Mouse (Mus musculus) midbrain, embryonic 15.5 days (tissue): ENCODE results near the gene Tti1. TPM values are rescaled to one million over a fixed set of nuclear protein-coding genes. Genes with fewer than 3 reads are reported as not detected.

Experiments used
- ATAC-seq: fragments of 200-750 bp; cut with Nextera tagmentation; replicated peaks from 2 replicates; pipeline ENCODE4 v1.8.0; 2017; ENCODE audit warnings: moderate TSS enrichment
- H3K27ac ChIP-seq: fragments of 300-500 bp; sonication (generic); 2 replicates; pipeline ENCODE4 v1.5.1; 2015; ENCODE audit warnings: mild to moderate bottlenecking, inconsistent platforms
- H3K27me3 ChIP-seq: fragments of 300-500 bp; sonication (generic); replicated peaks from 2 replicates; pipeline ENCODE4 v1.6.1; 2015; ENCODE audit warnings: inconsistent platforms
- H3K36me3 ChIP-seq: fragments of 300-500 bp; sonication (generic); replicated peaks from 2 replicates; pipeline ENCODE4 v1.6.1; 2015; ENCODE audit warnings: inconsistent platforms
- H3K4me1 ChIP-seq: fragments of 300-500 bp; sonication (generic); 2 replicates; pipeline ENCODE4 v1.6.1; 2015; ENCODE audit warnings: inconsistent platforms
- H3K4me2 ChIP-seq: fragments of 300-500 bp; sonication (generic); 2 replicates; pipeline ENCODE4 v1.6.1; 2015; ENCODE audit warnings: inconsistent platforms, mild to moderate bottlenecking, moderate library complexity
- H3K4me3 ChIP-seq: fragments of 300-500 bp; sonication (generic); 2 replicates; pipeline ENCODE4 v1.5.1; 2015; ENCODE audit warnings: mild to moderate bottlenecking, inconsistent platforms
- H3K9ac ChIP-seq: fragments of 300-500 bp; sonication (generic); 2 replicates; pipeline ENCODE4 v1.6.1; 2015; ENCODE audit warnings: mild to moderate bottlenecking, inconsistent platforms
- H3K9me3 ChIP-seq: fragments of 300-500 bp; sonication (generic); 2 replicates; pipeline ENCODE4 v1.6.1; 2016; ENCODE audit warnings: inconsistent platforms
- WGBS: fragments of 180-500 bp; shearing (Covaris S2); methylation state at CpG from one replicate; pipeline ENCODE4 v1.1.7; 2015; ENCODE audit warnings: mixed read lengths; 5-methylcytosine and 5-hydroxymethylcytosine counted together
- polyA plus RNA-seq: library from polyadenylated mRNA; unstranded; fragments of >200 nt; fragmentation: Nextera tagmentation; extraction: Ambion mirVana; gene quantifications from 2 replicates; pipeline ENCODE4 v1.2.1, GENCODE M21; 2015

The Tti1 gene
- polyA plus RNA-seq, 1 experiment from 2014 or later, result 17.4 TPM

DNA sequence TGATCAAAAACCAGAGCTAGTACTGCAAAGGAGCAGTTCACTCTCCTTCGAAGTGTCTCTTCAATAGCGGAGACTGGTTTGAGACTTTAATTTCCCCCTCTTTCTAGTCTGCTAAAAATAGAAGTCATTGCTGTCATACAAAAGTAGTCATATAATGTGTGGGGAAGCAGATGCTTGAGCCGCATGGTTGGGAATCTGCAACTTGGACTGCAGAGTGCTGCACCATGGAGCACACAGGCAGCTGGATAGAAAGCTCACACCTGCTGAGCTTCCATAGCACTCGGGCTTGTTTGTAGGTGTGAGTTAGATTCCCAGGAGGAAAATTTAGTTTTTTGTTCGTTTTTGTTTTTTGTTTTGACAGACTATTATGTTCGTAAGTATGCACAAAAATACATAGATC is 8.2 kb upstream of the Tti1 start:
- H3K4me3 ChIP-seq, result no peak overlapping the region
- no peak overlapping the region for H3K27ac ChIP-seq
- H3K9me3 ChIP-seq, result no peaks in the 10 kb centered on the region
- H3K4me2 ChIP-seq, result no peak overlapping the region
- WGBS, result 92% methylated on average over 6 of the region's 6 CpGs
- peaks cover 6% of the 10 kb centered on the region for H3K4me1 ChIP-seq
- H3K9ac ChIP-seq, result no peak overlapping the region
- H3K36me3 ChIP-seq, result peaks cover 10% of the 10 kb centered on the region; the same call in 1 of the 2 replicates
- H3K27me3 ChIP-seq, result no peaks in the 10 kb centered on the region
- ATAC-seq, result no peak

DNA sequence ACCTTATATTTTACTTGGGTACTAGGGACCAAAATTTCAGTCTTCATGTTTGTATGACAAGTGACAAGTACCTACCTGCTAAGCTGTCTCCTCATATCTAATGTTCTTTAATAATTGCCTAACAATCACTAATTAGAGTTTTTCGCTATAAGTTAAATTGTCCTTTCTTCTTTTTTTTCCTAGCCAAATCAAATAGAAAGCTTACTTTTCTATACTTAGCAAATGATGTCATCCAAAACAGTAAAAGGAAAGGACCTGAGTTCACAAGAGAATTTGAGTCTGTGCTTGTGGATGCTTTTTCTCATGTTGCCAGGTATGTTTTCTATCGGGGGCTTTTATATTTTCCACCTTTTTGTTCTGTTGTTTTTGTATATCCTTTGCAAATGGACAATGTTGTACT is 7.6 kb upstream of the Tti1 start:
- no peak overlapping the region for H3K27ac ChIP-seq
- 92% methylated on average over 2 of the region's 2 CpGs for WGBS
- H3K9me3 ChIP-seq, result no peaks in the 10 kb centered on the region
- no peaks in the 10 kb centered on the region for H3K27me3 ChIP-seq
- peaks cover 7% of the 10 kb centered on the region; the same call in 1 of the 2 replicates for H3K36me3 ChIP-seq
- no peak overlapping the region for H3K4me2 ChIP-seq
- peaks cover 12% of the 10 kb centered on the region for H3K4me1 ChIP-seq
- no peak for ATAC-seq
- H3K4me3 ChIP-seq, result no peak overlapping the region
- H3K9ac ChIP-seq, result no peak overlapping the region

DNA sequence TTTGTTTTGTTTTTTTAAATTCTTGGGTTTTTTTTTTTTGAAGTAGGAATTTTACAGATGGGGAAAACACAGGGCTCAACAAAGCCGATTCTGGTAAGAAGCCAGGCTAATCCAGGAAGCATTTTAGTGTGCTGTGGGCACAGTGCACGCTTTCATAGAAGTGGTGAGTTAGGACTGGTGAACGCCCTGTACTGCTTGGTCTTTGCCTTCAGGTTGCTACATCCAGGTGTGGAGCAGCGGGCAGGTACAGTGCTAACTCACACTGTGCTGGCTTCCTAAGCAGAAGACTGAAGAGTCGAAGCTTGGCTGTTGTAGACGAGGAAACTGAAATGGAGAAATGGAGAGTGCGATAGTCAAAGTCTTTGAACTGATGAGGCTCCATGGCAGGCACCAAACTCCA is 1.8 kb upstream of the Tti1 start:
- Histone ChIP-seq H3K4me3 (peak overlapping the region; percentile 97), H3K9me3 (no peaks in the 10 kb centered on the region), H3K9ac (peak overlapping the region; percentile 89; the same call in 1 of the 2 replicates), H3K4me2 (peak overlapping the region; percentile 82), H3K36me3 (no peaks in the 10 kb centered on the region), H3K4me1 (peaks cover 37% of the 10 kb centered on the region), H3K27me3 (no peaks in the 10 kb centered on the region), H3K27ac (no peak overlapping the region)
- 87% methylated on average over 7 of the region's 7 CpGs for WGBS
- ATAC-seq, result no peak

DNA sequence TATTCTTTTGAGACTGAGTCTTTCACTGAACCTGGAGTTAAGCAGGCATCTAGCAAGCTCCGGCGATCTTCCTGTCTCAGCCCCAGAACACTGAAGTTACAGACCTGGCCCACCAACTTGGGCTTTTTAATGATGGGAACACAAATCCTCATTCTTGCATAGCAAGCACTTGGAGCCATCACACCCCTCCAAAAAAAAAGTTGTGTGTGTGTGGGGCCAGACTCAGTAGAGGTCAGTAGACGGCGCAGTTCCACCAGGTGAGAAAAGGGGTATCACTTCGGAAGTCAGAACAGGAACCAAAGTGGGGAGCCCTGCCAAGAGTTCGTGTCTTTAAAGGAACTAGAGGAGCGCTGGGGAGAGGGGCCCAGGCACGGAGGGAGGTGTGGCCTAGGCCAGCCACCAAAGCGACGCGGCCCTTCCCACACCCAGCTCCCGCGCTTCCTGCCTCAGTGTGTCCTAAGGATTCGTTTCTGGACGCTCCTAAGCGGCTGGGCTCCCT is 329 bp downstream of the Tti1 start:
- ATAC-seq, result no peak

DNA sequence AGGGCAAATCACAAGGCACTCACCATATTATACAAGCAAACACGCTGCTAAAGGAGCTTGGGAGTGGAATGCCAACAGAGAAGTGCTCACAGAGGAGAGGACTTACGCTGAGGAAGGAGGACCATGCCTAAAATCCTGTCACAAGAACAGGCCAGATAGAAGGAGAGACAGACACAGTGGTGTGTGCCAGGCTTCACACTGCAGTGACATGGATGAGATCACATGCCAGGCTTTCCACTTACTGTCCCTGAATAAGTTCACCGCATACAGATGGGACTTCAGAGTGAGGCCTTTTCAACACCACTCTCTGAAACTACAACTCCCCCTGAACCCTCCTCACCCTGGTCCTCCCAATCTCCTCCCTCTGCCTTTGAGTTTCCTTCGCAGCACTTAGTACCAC is 10.9 kb downstream of the Tti1 start:
- H3K9ac ChIP-seq, result no peak overlapping the region
- no peak overlapping the region for H3K27ac ChIP-seq
- 89% methylated on average over 4 of the region's 4 CpGs for WGBS
- H3K27me3 ChIP-seq, result no peaks in the 10 kb centered on the region
- H3K9me3 ChIP-seq, result no peaks in the 10 kb centered on the region
- no peak for ATAC-seq
- no peak overlapping the region for H3K4me2 ChIP-seq
- H3K4me1 ChIP-seq, result no peaks in the 10 kb centered on the region
- H3K4me3 ChIP-seq, result no peak overlapping the region
- no peaks in the 10 kb centered on the region for H3K36me3 ChIP-seq

More for the DNA sequence above, 329 bp downstream of the Tti1 start:
- Histone ChIP-seq H3K4me1 (peaks cover 37% of the 10 kb centered on the region), H3K27me3 (no peaks in the 10 kb centered on the region), H3K9me3 (no peaks in the 10 kb centered on the region), H3K9ac (peak overlapping the region; percentile 89), H3K4me2 (peak overlapping the region; percentile 82), H3K36me3 (no peaks in the 10 kb centered on the region), H3K4me3 (peak overlapping the region; percentile 97), H3K27ac (peak overlapping the region; percentile 83)
- WGBS, result 1% methylated on average over 16 of the region's 16 CpGs

DNA sequence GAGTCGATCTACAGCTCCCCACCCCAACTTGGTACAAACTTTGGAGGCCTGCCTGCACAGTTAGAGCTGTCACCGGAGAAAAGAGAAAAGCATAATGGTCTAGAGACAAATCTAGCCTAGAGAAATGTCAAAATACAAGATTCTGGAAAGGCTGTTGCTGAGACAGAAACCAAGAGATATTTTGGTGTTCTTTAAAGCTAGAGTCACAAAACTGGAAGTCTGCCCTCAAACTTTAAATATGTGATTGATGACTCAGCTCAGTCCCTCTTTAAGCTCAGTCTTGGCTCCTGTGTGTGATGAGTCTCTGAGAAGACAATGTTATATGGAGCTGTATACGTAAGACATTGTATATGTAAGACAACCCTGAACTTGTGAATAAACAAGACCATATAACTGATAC is 15.6 kb downstream of the Tti1 start:
- Histone ChIP-seq H3K36me3 (peaks cover 8% of the 10 kb centered on the region; the same call in 1 of the 2 replicates), H3K4me2 (no peak overlapping the region), H3K9ac (no peak overlapping the region), H3K9me3 (no peaks in the 10 kb centered on the region), H3K27me3 (no peaks in the 10 kb centered on the region), H3K27ac (no peak overlapping the region), H3K4me3 (no peak overlapping the region), H3K4me1 (no peaks in the 10 kb centered on the region)
- 92% methylated on average over 3 of the region's 3 CpGs for WGBS
- ATAC-seq, result no peak

DNA sequence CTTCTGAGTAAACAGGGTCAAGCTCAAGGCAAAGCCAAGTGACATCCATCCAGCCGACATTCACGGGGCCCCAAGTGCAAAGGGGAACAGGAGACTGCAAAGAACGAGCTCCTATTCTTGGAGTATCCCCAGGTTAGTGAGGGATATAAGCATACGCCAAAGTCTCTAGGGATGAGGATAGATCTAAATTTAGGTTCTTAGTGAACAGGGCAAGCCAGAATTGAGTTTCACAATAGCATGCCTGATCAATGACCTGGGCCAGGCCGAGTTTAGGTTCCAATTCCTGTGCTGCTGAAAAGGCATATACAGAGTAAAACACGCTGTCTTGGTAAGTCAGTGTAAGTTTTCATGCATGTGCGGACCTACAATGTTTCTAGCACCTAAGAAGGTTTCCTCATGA is 18.9 kb downstream of the Tti1 start:
- Histone ChIP-seq H3K4me1 (no peaks in the 10 kb centered on the region), H3K4me2 (no peak overlapping the region), H3K9ac (no peak overlapping the region), H3K36me3 (peaks cover 10% of the 10 kb centered on the region; the same call in 1 of the 2 replicates), H3K27me3 (no peaks in the 10 kb centered on the region), H3K27ac (no peak overlapping the region), H3K4me3 (no peak overlapping the region), H3K9me3 (no peaks in the 10 kb centered on the region)
- 88% methylated on average over 7 of the region's 7 CpGs for WGBS
- ATAC-seq, result no peak

DNA sequence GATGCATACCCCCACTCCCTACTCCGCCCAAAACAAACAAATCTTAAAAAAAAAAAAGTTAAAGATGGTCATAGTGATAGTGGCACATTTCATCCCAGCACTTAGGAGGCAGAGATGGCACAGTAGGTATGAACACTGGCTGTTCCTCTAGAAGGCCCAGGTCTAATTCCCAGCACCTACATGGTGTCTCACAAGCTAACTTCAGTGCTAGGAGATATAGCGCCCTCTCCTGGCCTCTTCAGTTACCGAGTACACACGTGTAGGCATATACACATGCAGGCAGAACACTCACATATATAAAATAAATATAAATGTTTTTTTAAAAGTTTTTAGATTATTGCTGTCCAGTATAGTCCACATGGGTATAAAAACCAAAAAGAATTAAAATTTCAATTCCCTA is 22.6 kb downstream of the Tti1 start:
- 96% methylated on average over 4 of the region's 4 CpGs for WGBS
- Histone ChIP-seq H3K4me1 (no peaks in the 10 kb centered on the region), H3K27ac (no peak overlapping the region), H3K9me3 (no peaks in the 10 kb centered on the region), H3K4me3 (no peak overlapping the region), H3K27me3 (no peaks in the 10 kb centered on the region), H3K4me2 (no peak overlapping the region), H3K9ac (no peak overlapping the region), H3K36me3 (peaks cover 10% of the 10 kb centered on the region; the same call in 1 of the 2 replicates)
- ATAC-seq, result no peak

DNA sequence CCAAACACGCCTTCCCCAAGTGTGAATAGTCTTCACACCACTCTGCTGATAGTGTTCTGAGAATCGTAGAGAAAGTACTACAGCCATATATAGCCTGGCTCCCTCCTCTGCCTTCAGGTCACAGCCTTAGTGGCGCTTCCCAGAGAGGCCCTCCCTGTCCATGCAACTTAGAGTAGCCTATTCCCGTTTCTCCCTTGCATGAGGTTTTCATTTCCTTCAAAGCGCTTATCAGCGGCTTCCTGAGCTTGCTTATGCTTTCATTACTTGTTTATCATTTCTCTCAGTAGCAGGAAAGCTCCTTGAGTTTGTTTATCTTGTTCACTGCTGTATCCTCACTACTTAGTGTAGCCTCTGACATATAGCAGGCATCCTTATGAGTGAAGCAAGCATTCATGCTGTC is 23.6 kb downstream of the Tti1 start:
- 86% methylated on average over 6 of the region's 6 CpGs for WGBS
- Histone ChIP-seq H3K9me3 (no peaks in the 10 kb centered on the region), H3K4me2 (no peak overlapping the region), H3K27me3 (no peaks in the 10 kb centered on the region), H3K4me3 (no peak overlapping the region), H3K36me3 (peaks cover 10% of the 10 kb centered on the region; the same call in 1 of the 2 replicates), H3K27ac (no peak overlapping the region), H3K4me1 (no peaks in the 10 kb centered on the region), H3K9ac (no peak overlapping the region)
- no peak for ATAC-seq

DNA sequence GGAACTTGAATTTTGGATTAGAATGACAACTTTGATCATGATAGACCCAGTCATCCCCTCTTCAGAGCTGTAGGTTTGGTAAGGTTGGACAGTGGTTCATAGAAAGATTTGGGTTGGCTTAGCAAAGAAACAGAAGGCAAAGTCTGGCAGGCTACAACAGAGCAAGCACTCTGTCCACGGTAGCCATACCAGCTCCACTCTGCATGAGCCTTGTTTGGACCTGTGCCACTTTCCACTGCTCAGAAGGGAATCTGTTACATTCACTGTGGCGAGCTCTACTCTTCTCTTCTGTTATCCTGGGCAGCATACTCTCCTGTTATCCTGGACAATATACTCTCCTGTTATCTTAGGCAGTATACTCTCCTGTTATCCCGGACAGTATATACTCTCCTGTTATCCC is 29.4 kb downstream of the Tti1 start:
- Histone ChIP-seq H3K27ac (no peak overlapping the region), H3K27me3 (no peaks in the 10 kb centered on the region), H3K9me3 (no peaks in the 10 kb centered on the region), H3K4me3 (no peak overlapping the region), H3K4me1 (no peaks in the 10 kb centered on the region), H3K4me2 (no peak overlapping the region), H3K9ac (no peak overlapping the region), H3K36me3 (0 out of 2 replicates have a peak, but pooled peaks cover 4% of the 10 kb centered on the region)
- no peak for ATAC-seq
- 75% methylated on average over 3 of the region's 3 CpGs for WGBS

DNA sequence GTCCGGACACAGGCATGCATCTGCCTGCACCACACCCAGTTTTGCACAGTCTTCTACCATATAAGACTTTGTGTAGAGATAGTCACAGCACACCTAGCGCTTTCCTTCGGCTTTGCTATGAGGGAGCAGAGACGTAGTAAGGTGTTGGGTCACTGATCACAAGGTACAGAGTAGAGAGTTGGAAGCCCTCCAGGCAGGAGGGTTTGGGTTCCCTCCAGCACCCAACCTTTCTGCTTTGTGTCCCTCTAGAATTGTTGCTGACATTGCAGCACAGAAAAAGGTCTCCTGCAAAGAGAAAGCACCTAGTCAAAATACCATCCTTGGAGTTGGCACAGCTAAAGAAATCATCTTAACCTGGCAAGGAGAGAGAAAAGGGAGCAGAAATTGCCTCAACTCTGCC is 35.7 kb downstream of the Tti1 start:
- no peaks in the 10 kb centered on the region for H3K27me3 ChIP-seq
- no peaks in the 10 kb centered on the region for H3K9me3 ChIP-seq
- no peak overlapping the region for H3K4me3 ChIP-seq
- H3K36me3 ChIP-seq, result 0 out of 2 replicates have a peak, but pooled peaks cover 4% of the 10 kb centered on the region
- H3K27ac ChIP-seq, result no peak overlapping the region
- peaks cover 26% of the 10 kb centered on the region for H3K4me1 ChIP-seq
- H3K9ac ChIP-seq, result no peak overlapping the region
- 89% methylated on average over 4 of the region's 4 CpGs for WGBS
- ATAC-seq, result no peak
- H3K4me2 ChIP-seq, result no peak overlapping the region

DNA sequence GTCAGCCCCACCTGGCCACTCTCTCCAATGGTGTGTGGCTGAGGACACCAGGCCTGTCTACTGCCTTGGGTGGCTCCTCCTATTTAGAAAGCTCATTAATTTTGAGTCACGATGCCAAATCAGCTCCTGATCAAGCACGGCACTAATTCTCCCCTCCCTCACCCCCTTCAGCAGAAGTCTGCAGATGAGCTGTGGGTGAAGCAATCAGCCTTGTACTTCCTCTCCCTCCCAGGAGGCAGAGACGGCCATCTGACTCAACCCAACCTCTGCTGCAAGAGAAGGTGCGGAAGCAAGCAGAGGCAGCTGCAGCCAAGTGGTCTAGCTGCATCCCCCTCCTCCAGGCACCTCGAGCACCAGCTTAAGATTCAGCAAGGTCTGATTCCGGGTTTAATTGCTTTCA is 37.2 kb downstream of the Tti1 start:
- ATAC-seq, result no peak
- H3K27ac ChIP-seq, result 0 out of 2 replicates have a peak overlapping the region, but pooled peaks have one; percentile 23
- 63% methylated on average over 6 of the region's 6 CpGs for WGBS

DNA sequence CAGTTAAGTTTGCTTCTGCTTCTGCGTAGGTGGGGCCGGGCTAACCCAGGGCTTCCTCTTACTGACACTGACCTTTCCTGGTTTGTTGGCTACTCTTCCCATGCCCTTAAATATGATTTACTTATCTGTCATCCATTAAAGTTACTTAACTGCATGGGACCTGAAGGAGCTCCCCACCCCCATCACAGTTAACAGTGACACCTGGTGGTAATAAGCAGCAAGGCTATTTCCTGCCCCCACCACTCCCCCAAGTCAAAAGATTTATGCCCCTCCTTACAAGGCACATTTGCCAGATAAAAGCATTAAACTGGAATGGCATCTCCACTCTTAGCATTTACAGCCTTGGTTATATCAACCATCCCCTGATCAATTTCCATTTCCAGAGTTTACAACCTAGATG is 38.3 kb downstream of the Tti1 start:
- Histone ChIP-seq H3K27me3 (no peaks in the 10 kb centered on the region), H3K4me3 (no peak overlapping the region), H3K36me3 (0 out of 2 replicates have a peak, but pooled peaks cover 1% of the 10 kb centered on the region), H3K9me3 (no peaks in the 10 kb centered on the region), H3K4me2 (no peak overlapping the region), H3K9ac (no peak overlapping the region), H3K27ac (no peak overlapping the region), H3K4me1 (peaks cover 52% of the 10 kb centered on the region)
- 90% methylated on average over 2 of the region's 2 CpGs for WGBS
- no peak for ATAC-seq

More for the DNA sequence above, 37.2 kb downstream of the Tti1 start:
- Histone ChIP-seq H3K27me3 (no peaks in the 10 kb centered on the region), H3K4me3 (no peak overlapping the region), H3K4me2 (no peak overlapping the region), H3K36me3 (0 out of 2 replicates have a peak, but pooled peaks cover 4% of the 10 kb centered on the region), H3K9ac (no peak overlapping the region), H3K4me1 (peaks cover 41% of the 10 kb centered on the region), H3K9me3 (no peaks in the 10 kb centered on the region)
